Mouse (Mus musculus) hindbrain, embryonic 11.5 days (tissue): ENCODE measurements around the gene Ncapg2. TPM values are rescaled to one million over a fixed set of nuclear protein-coding genes. Genes with fewer than 3 reads are reported as not detected.
A peak's percentile ranks its signal among the peaks of the same experiment; 100 is the strongest.

Experiments
- ATAC-seq: fragments of 200-750 bp; cut with Nextera tagmentation; 2 replicates; pipeline ENCODE4 v1.8.0; 2017; ENCODE audit warnings: mild to moderate bottlenecking, moderate TSS enrichment, moderate library complexity; ENCODE audit not compliant: low FRiP score
- DNase-seq: peaks from one replicate; pipeline ENCODE4 v3.0.0-alpha.2; 2015; ENCODE audit warnings: low spot score
- H3K27ac ChIP-seq: fragments of 300-500 bp; sonication (generic); 2 replicates; pipeline ENCODE4 v1.5.1; 2014; ENCODE audit warnings: mild to moderate bottlenecking, low read depth, low read length
- H3K27me3 ChIP-seq: fragments of 300-500 bp; sonication (generic); 2 replicates; pipeline ENCODE4 v1.6.1; 2014; ENCODE audit warnings: mild to moderate bottlenecking, low read length, moderate library complexity, mixed read lengths; ENCODE audit not compliant: control insufficient read depth, insufficient read depth
- H3K36me3 ChIP-seq: fragments of 300-500 bp; sonication (generic); 2 replicates; pipeline ENCODE4 v1.6.1; 2014; ENCODE audit warnings: mild to moderate bottlenecking, low read length, moderate library complexity, mixed read lengths; ENCODE audit not compliant: control insufficient read depth, insufficient read depth
- H3K4me1 ChIP-seq: fragments of 300-500 bp; sonication (generic); replicated peaks from 2 replicates; pipeline ENCODE4 v1.6.1; 2014; ENCODE audit warnings: low read length, mixed read lengths; ENCODE audit not compliant: control insufficient read depth, insufficient read depth
- H3K4me2 ChIP-seq: fragments of 300-500 bp; sonication (generic); replicated peaks from 2 replicates; pipeline ENCODE4 v1.6.1; 2014; ENCODE audit warnings: mild to moderate bottlenecking, low read depth, low read length
- H3K4me3 ChIP-seq: fragments of 300-500 bp; sonication (generic); 2 replicates; pipeline ENCODE4 v1.5.1; 2014; ENCODE audit warnings: low read depth, low read length
- H3K9ac ChIP-seq: fragments of 300-500 bp; sonication (generic); 2 replicates; pipeline ENCODE4 v1.6.1; 2014; ENCODE audit warnings: low read depth, low read length
- H3K9me3 ChIP-seq: fragments of 300-500 bp; sonication (generic); 2 replicates; pipeline ENCODE4 v1.6.1; 2016; ENCODE audit warnings: low read length; ENCODE audit not compliant: control insufficient read depth
- WGBS: fragments of 180-500 bp; shearing (Covaris S2); extraction: QIAGEN DNeasy Blood & Tissue Kit; methylation state at CpG from one replicate; pipeline ENCODE4 v1.1.7; 2014; 5-methylcytosine and 5-hydroxymethylcytosine counted together
- polyA plus RNA-seq: library from polyadenylated mRNA; unstranded; fragments of >200 nt; fragmentation: Nextera tagmentation; extraction: Ambion mirVana; gene quantifications from 2 replicates; pipeline ENCODE4 v1.2.1, GENCODE M21; 2014

Ncapg2 gene
- 33.4 and 36.0 TPM in 2 replicates for polyA plus RNA-seq

GRCm38 (mm10) chr12:116405045-116405835 is at the start of gene Ncapg2:
Gene Ncapg2, plus strand, starts transcription at chr12:116405402.
- peak; percentile 99 for ATAC-seq
- H3K4me3 ChIP-seq, result peak within 1 kb of the TSS; percentile 81

GRCm38 (mm10) chr12:116362091-116362490 is 43.1 kb upstream of the Ncapg2 start:
- Histone ChIP-seq H3K27me3 (no peaks in the 10 kb centered on the region), H3K4me2 (no peak overlapping the region), H3K9me3 (no peaks in the 10 kb centered on the region), H3K4me3 (no peak overlapping the region), H3K27ac (no peak overlapping the region), H3K4me1 (no peaks in the 10 kb centered on the region), H3K9ac (no peak overlapping the region), H3K36me3 (no peaks in the 10 kb centered on the region)
- ATAC-seq, result no peak
- DNase-seq, result no peak

More at GRCm38 (mm10) chr12:116405045-116405835, at the start of gene Ncapg2:
- no peaks in the 10 kb centered on the region for H3K4me1 ChIP-seq
- under 1% methylated on average over 69 of the region's 72 CpGs for WGBS
- DNase-seq, result peak; percentile 99
- peak within 1 kb of the TSS; percentile 82 for H3K4me2 ChIP-seq
- no peaks in the 10 kb centered on the region for H3K27me3 ChIP-seq
- H3K27ac ChIP-seq, result no peak within 1 kb of the TSS
- H3K9me3 ChIP-seq, result no peaks in the 10 kb centered on the region
- H3K36me3 ChIP-seq, result no peaks in the 10 kb centered on the region
- peak within 1 kb of the TSS; percentile 73 for H3K9ac ChIP-seq

- no peak overlapping the region for H3K27ac ChIP-seq
- H3K9ac ChIP-seq, result no peak overlapping the region
- ATAC-seq, result no peak
- no peaks in the 10 kb centered on the region for H3K27me3 ChIP-seq
- no peak overlapping the region for H3K4me3 ChIP-seq
- no peak overlapping the region for H3K4me2 ChIP-seq
- no peaks in the 10 kb centered on the region for H3K4me1 ChIP-seq
- H3K36me3 ChIP-seq, result no peaks in the 10 kb centered on the region
- DNase-seq, result no peak
- H3K9me3 ChIP-seq, result no peaks in the 10 kb centered on the region
- 92% methylated on average over 3 of the region's 3 CpGs for WGBS
These were observed 38.3 kb upstream of the Ncapg2 start for GRCm38 (mm10) chr12:116366900-116367299.

- H3K4me2 ChIP-seq, result no peak overlapping the region
- H3K27me3 ChIP-seq, result no peaks in the 10 kb centered on the region
- ATAC-seq (no peak), DNase-seq (no peak)
- H3K9me3 ChIP-seq, result no peaks in the 10 kb centered on the region
- no peaks in the 10 kb centered on the region for H3K36me3 ChIP-seq
- H3K4me1 ChIP-seq, result no peaks in the 10 kb centered on the region
- no peak overlapping the region for H3K27ac ChIP-seq
- no peak overlapping the region for H3K9ac ChIP-seq
- 98% methylated on average over 2 of the region's 2 CpGs for WGBS
- no peak overlapping the region for H3K4me3 ChIP-seq
These were observed 37.9 kb upstream of the Ncapg2 start for GRCm38 (mm10) chr12:116367346-116367745.

GRCm38 (mm10) chr12:116368857-116369256 is 36.3 kb upstream of the Ncapg2 start:
- H3K9me3 ChIP-seq, result no peaks in the 10 kb centered on the region
- H3K27ac ChIP-seq, result no peak overlapping the region
- no peak overlapping the region for H3K9ac ChIP-seq
- WGBS, result 95% methylated on average over 2 of the region's 2 CpGs
- no peak overlapping the region for H3K4me3 ChIP-seq
- DNase-seq (no peak), ATAC-seq (no peak)
- H3K27me3 ChIP-seq, result no peaks in the 10 kb centered on the region
- no peaks in the 10 kb centered on the region for H3K4me1 ChIP-seq
- H3K36me3 ChIP-seq, result no peaks in the 10 kb centered on the region
- no peak overlapping the region for H3K4me2 ChIP-seq

GRCm38 (mm10) chr12:116383101-116383500 is 22.1 kb upstream of the Ncapg2 start:
- Histone ChIP-seq H3K4me2 (no peak overlapping the region), H3K4me3 (no peak overlapping the region), H3K9me3 (no peaks in the 10 kb centered on the region), H3K9ac (no peak overlapping the region), H3K27ac (no peak overlapping the region), H3K36me3 (no peaks in the 10 kb centered on the region), H3K27me3 (no peaks in the 10 kb centered on the region), H3K4me1 (no peaks in the 10 kb centered on the region)
- no peak for DNase-seq
- 81% methylated on average over 2 of the region's 2 CpGs for WGBS
- ATAC-seq, result no peak

GRCm38 (mm10) chr12:116383995-116384394 is 21.2 kb upstream of the Ncapg2 start:
- no peaks in the 10 kb centered on the region for H3K36me3 ChIP-seq
- H3K4me3 ChIP-seq, result no peak overlapping the region
- H3K4me2 ChIP-seq, result no peak overlapping the region
- H3K4me1 ChIP-seq, result no peaks in the 10 kb centered on the region
- H3K27me3 ChIP-seq, result no peaks in the 10 kb centered on the region
- ATAC-seq, result no peak
- no peak overlapping the region for H3K9ac ChIP-seq
- H3K27ac ChIP-seq, result no peak overlapping the region
- H3K9me3 ChIP-seq, result no peaks in the 10 kb centered on the region
- DNase-seq, result no peak

- H3K4me3 ChIP-seq, result no peak overlapping the region
- H3K4me2 ChIP-seq, result no peak overlapping the region
- no peaks in the 10 kb centered on the region for H3K27me3 ChIP-seq
- no peaks in the 10 kb centered on the region for H3K9me3 ChIP-seq
- no peaks in the 10 kb centered on the region for H3K36me3 ChIP-seq
- H3K27ac ChIP-seq, result no peak overlapping the region
- H3K4me1 ChIP-seq, result no peaks in the 10 kb centered on the region
- no peak for ATAC-seq
- no peak for DNase-seq
- WGBS, result 74% methylated on average over 1 of the region's 1 CpGs
- H3K9ac ChIP-seq, result no peak overlapping the region
These were observed 18.4 kb upstream of the Ncapg2 start for GRCm38 (mm10) chr12:116386802-116387201.

- no peak for ATAC-seq
- no peaks in the 10 kb centered on the region for H3K4me1 ChIP-seq
- no peak for DNase-seq
- H3K27ac ChIP-seq, result no peak overlapping the region
- no peaks in the 10 kb centered on the region for H3K9me3 ChIP-seq
- H3K4me2 ChIP-seq, result no peak overlapping the region
- no peak overlapping the region for H3K9ac ChIP-seq
- H3K27me3 ChIP-seq, result no peaks in the 10 kb centered on the region
- no peak overlapping the region for H3K4me3 ChIP-seq
- WGBS, result 59% methylated on average over 1 of the region's 1 CpGs
- H3K36me3 ChIP-seq, result no peaks in the 10 kb centered on the region
These were observed 15.3 kb upstream of the Ncapg2 start for GRCm38 (mm10) chr12:116389868-116390267.
